8 mouse cellular contexts compared by ENCODE assay signal in the genomic region with DNA sequence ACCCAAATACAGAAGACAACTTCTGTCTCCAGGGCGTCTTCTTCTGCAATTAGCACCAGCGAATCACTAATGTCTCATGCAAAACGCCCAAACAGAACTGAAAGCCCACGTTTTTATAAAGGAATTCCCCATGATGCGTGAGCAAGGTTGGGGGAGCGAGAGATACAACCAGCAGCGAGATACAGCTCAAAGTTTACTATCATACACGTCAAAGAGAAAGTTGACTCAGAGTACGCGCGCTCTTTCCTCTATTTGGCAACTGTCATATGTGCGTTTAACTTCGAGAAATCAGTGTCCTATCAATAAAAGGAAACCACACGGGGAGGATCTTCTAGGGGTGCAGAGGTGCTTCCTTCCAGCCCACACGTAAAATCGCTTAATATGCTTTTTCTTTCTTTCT. TPM values are rescaled to one million over a fixed set of nuclear protein-coding genes. Genes with fewer than 3 reads are reported as not detected.
DNase-seq lines count a peak whose midpoint lies in the region; ATAC-seq and TF ChIP-seq lines count a peak whose summit lies in the region.

No protein-coding gene starts in this region.

- ATAC-seq in forebrain, embryonic 14.5 days: no peak
- no peak for ATAC-seq in neural tube, embryonic 15.5 days (ENCODE audit: low FRiP score)
- ATAC-seq in inflammation-experienced regulatory T-cells, adult 6 months: no peak

- H3K27ac ChIP-seq in forebrain, embryonic 14.5 days (ENCODE audit: low read depth, low read length): no peak overlapping the region
- no peak overlapping the region for H3K27ac ChIP-seq in limb, embryonic 10.5 days
- no peak overlapping the region for H3K27ac ChIP-seq in neural tube, embryonic 15.5 days (replicated peaks)

- DNase-seq in embryo, embryonic 10 days (ENCODE audit: low spot score): peak; percentile 30
- DNase-seq in embryo, embryonic 9.5 days (ENCODE audit: extremely low spot score): no peak
- peak; percentile 29 for DNase-seq in forebrain, embryonic 14.5 days (ENCODE audit: low spot score)
- no peak for DNase-seq in limb, embryonic 10.5 days (ENCODE audit: low spot score)
- DNase-seq in thymus, postnatal 25 days: no peak

- no peaks in the 10 kb centered on the region for H3K27me3 ChIP-seq in C2C12 (ENCODE audit: control insufficient read depth, insufficient read depth, insufficient read length)
- 0 out of 2 replicates have a peak, but pooled peaks cover 6% of the 10 kb centered on the region for H3K27me3 ChIP-seq in forebrain, embryonic 14.5 days (replicated peaks; ENCODE audit: control insufficient read depth, insufficient read depth, low read length)
- 0 out of 2 replicates have a peak, but pooled peaks cover 7% of the 10 kb centered on the region for H3K27me3 ChIP-seq in limb, embryonic 10.5 days (ENCODE audit: low read depth, poor library complexity, severe bottlenecking)
- no peaks in the 10 kb centered on the region for H3K27me3 ChIP-seq in neural tube, embryonic 15.5 days (replicated peaks)

- no peaks in the 10 kb centered on the region for H3K9me3 ChIP-seq in forebrain, embryonic 14.5 days (replicated peaks; ENCODE audit: control insufficient read depth, low read length)
- no peaks in the 10 kb centered on the region for H3K9me3 ChIP-seq in limb, embryonic 10.5 days (replicated peaks)
- no peaks in the 10 kb centered on the region for H3K9me3 ChIP-seq in neural tube, embryonic 15.5 days (replicated peaks)

- no peaks in the 10 kb centered on the region for H3K36me3 ChIP-seq in C2C12 (ENCODE audit: control insufficient read depth, insufficient read depth)
- H3K36me3 ChIP-seq in forebrain, embryonic 14.5 days (ENCODE audit: control insufficient read depth, insufficient read depth, low read length): no peaks in the 10 kb centered on the region
- no peaks in the 10 kb centered on the region for H3K36me3 ChIP-seq in limb, embryonic 10.5 days
- H3K36me3 ChIP-seq in neural tube, embryonic 15.5 days: no peaks in the 10 kb centered on the region

- H3K4me1 ChIP-seq in forebrain, embryonic 14.5 days (ENCODE audit: control insufficient read depth, insufficient read depth, low read length): peaks cover 9% of the 10 kb centered on the region
- H3K4me1 ChIP-seq in limb, embryonic 10.5 days: peaks cover 29% of the 10 kb centered on the region
- H3K4me1 ChIP-seq in neural tube, embryonic 15.5 days: peaks cover 37% of the 10 kb centered on the region

- peak overlapping the region; percentile 86 for H3K4me2 ChIP-seq in forebrain, embryonic 14.5 days (ENCODE audit: low read length)
- peak overlapping the region; percentile 84 for H3K4me2 ChIP-seq in neural tube, embryonic 15.5 days

- no peak overlapping the region for H3ac ChIP-seq in C2C12 (ENCODE audit: control insufficient read depth, insufficient read length, low read depth)

- peak overlapping the region; percentile 41 for H3K4me3 ChIP-seq in C2C12 (ENCODE audit: insufficient read depth, poor library complexity, severe bottlenecking)
- H3K4me3 ChIP-seq in forebrain, embryonic 14.5 days (ENCODE audit: low read depth, low read length): peak overlapping the region; percentile 63
- peak overlapping the region; percentile 81 for H3K4me3 ChIP-seq in limb, embryonic 10.5 days
- peak overlapping the region; percentile 78 for H3K4me3 ChIP-seq in neural tube, embryonic 15.5 days (replicated peaks)

- H3K9ac ChIP-seq in forebrain, embryonic 14.5 days (ENCODE audit: low read length): peak overlapping the region; percentile 43; the same call in 1 of the 2 replicates
- H3K9ac ChIP-seq in neural tube, embryonic 15.5 days (replicated peaks): peak overlapping the region; percentile 79

- H3K79me3 ChIP-seq in C2C12 (ENCODE audit: low read depth): no peaks in the 10 kb centered on the region

- under 1% methylated on average over 16 of the region's 16 CpGs for WGBS in forebrain, embryonic 14.5 days
- WGBS in limb, embryonic 10.5 days: 9% methylated on average over 16 of the region's 16 CpGs
- 2% methylated on average over 16 of the region's 16 CpGs for WGBS in neural tube, embryonic 15.5 days

- no peak for TF ChIP-seq CTCF in C2C12 (IDR thresholded peaks at IDR 0.05; ENCODE audit: control insufficient read depth, insufficient read depth, insufficient read length)

- no peaks in the 10 kb centered on the region for H3K79me2 ChIP-seq in C2C12 (ENCODE audit: control insufficient read depth, insufficient read depth)

TF ChIP-seq in C2C12, 6 proteins besides CTCF, POLR2A, EP300 and RAD21:
- TF ChIP-seq MYOD1 (IDR thresholded peaks at IDR 0.05; ENCODE audit: control insufficient read depth, insufficient read length, low read depth) (no peak), MYOG (IDR thresholded peaks at IDR 0.05; ENCODE audit: control insufficient read depth, extremely low read depth, insufficient read length) (no peak), CEBPB (IDR thresholded peaks at IDR 0.05; ENCODE audit: low read depth) (no peak), USF1 (IDR thresholded peaks at IDR 0.05; ENCODE audit: low read depth) (no peak), FOSL1 (IDR thresholded peaks at IDR 0.05; ENCODE audit: insufficient read depth, low read length, poor library complexity, severe bottlenecking) (no peak), MAX (IDR thresholded peaks at IDR 0.05) (no peak)

RNA-seq across cellular contexts. Expression of a gene that starts 1.4 kb away (rescaled TPM):
- 0.25 TPM for polyA plus RNA-seq in C2C12 (2012; fragmentation: generic; extraction: Trizol)
- 4.6 and 5.5 TPM in 2 replicates for polyA plus RNA-seq in forebrain, embryonic 14.5 days (2014; fragmentation: Nextera tagmentation; extraction: Ambion mirVana)
- polyA plus RNA-seq in limb, embryonic 10.5 days (2016; fragmentation: Nextera tagmentation; extraction: Ambion mirVana): 6.1 and 10.1 TPM in 2 replicates
- polyA plus RNA-seq in neural tube, embryonic 15.5 days (2015; fragmentation: Nextera tagmentation; extraction: Ambion mirVana): 7.3 and 7.8 TPM in 2 replicates
- polyA plus RNA-seq in inflammation-experienced regulatory T-cells, adult 6 months (2017; shearing (Covaris generic)): under 1 TPM in 1 of 3 experiments, not detected in 2; 0.15 TPM

Comparison
In these comparisons a context has a peak if more than half of its experiments do, and no peak if none do; other contexts are left out.
1. DNase-seq: peak in embryo, embryonic 10 days (single experiment) and forebrain, embryonic 14.5 days (single experiment); none in embryo, embryonic 9.5 days (single experiment), limb, embryonic 10.5 days (single experiment) and thymus, postnatal 25 days (single experiment).
2. Peak in every context shown above with its lines, with median percentiles within 50 percentile points of each other: H3K4me3 ChIP-seq.